Comparison of ENCODE assay signal across 7 mouse cellular contexts in genomic region chrX:107341980-107342379, GRCm38 (mm10).
A peak's percentile ranks its signal among the peaks of the same experiment; 100 is the strongest.
DNase-seq lines count a peak whose midpoint lies in the region; TF ChIP-seq lines count a peak whose summit lies in the region.

No protein-coding gene starts in this region.

- H3K27ac ChIP-seq in bone marrow macrophage, adult 2 months (ENCODE audit: insufficient read depth, low read depth, low read length): no peak overlapping the region
- H3K27ac ChIP-seq in spleen, adult 2 months (ENCODE audit: insufficient read depth, low read length): no peak overlapping the region

- peak; percentile 15; the same call in 1 of the 2 replicates for TF ChIP-seq CTCF in bone marrow macrophage, adult 2 months (IDR thresholded peaks at IDR 0.05; ENCODE audit: low read depth, low read length)
- peak; percentile 36; the same call in 1 of the 2 replicates for TF ChIP-seq CTCF in spleen, adult 2 months (IDR thresholded peaks at IDR 0.05; ENCODE audit: extremely low read depth, insufficient read depth, insufficient read length, insufficient replicate concordance)

- WGBS in spleen, adult 2 months: 49% methylated on average over 3 of the region's 3 CpGs

- no peak for TF ChIP-seq POLR2A in bone marrow macrophage, adult 2 months (IDR thresholded peaks at IDR 0.05; ENCODE audit: borderline replicate concordance, low read depth, low read length)
- no peak for TF ChIP-seq POLR2A in spleen, adult 2 months (IDR thresholded peaks at IDR 0.05; ENCODE audit: low read depth, low read length)

- no peaks in the 10 kb centered on the region for H3K36me3 ChIP-seq in spleen, adult 2 months (ENCODE audit: control insufficient read depth, insufficient read depth, low read length)

- no peak overlapping the region for H3K4me3 ChIP-seq in bone marrow macrophage, adult 2 months (ENCODE audit: insufficient read depth, low read length)
- no peak overlapping the region for H3K4me3 ChIP-seq in spleen, adult 2 months (ENCODE audit: extremely low read depth, insufficient read depth, insufficient read length)

- DNase-seq in spleen, adult 18-20 months: peak; percentile 50 to 69
- no peak for DNase-seq in spleen, adult 12 weeks (ENCODE audit: low spot score)
- peak; percentile 23 to 68 for DNase-seq in spleen, adult 2 months (ENCODE audit: low read depth in 1 of 2, low spot score in 2 of 2)
- no peak for DNase-seq in cerebellum, postnatal 14 days
- DNase-seq in kidney, postnatal 10 days: no peak
- DNase-seq in layer of hippocampus, adult 9-11 months: no peak

- H3K4me1 ChIP-seq in bone marrow macrophage, adult 2 months (ENCODE audit: control insufficient read depth, insufficient read depth, low read length): no peaks in the 10 kb centered on the region
- H3K4me1 ChIP-seq in spleen, adult 2 months (ENCODE audit: control insufficient read depth, insufficient read depth, insufficient read length): no peaks in the 10 kb centered on the region

- H3K27me3 ChIP-seq in spleen, adult 2 months (ENCODE audit: control insufficient read depth, insufficient read depth, low read length): no peaks in the 10 kb centered on the region

Comparison
In these comparisons a context has a peak if more than half of its experiments do, and no peak if none do; other contexts are left out.
1. DNase-seq: peak in spleen, adult 18-20 months (2 of 2) and spleen, adult 2 months (2 of 2); none in spleen, adult 12 weeks (single experiment), cerebellum, postnatal 14 days (0 of 2), kidney, postnatal 10 days (single experiment) and layer of hippocampus, adult 9-11 months (single experiment).